Comparison of ENCODE assay signal across 15 mouse cellular contexts in the genomic region with DNA sequence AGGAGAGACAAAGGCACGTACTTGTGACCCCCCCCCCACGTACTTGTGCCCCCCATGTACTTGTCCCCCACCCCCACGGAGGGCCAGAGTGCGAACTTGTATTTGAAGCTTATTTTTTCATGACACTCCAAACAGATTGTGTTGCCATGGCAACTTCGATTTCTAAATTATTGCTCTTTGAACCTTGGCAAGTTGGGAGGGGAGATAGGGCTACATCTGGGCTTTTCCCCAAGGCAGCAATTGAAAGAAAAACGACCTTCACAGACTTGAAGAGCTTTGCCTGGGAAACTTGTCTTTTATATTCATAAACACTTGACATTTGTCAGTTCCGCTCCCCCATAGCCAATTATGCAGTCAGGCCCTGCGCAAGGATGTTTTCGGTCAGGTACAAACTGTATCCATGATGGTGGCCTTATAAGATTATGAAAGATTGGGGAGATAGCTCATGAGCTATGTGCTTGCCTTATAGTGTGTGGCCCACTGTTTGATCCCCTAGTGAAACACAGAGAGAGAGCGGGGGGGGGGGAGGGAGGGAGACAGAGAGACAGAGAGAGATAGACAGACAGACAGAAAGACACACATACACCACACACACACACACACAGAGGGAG. TPM values are rescaled to one million over a fixed set of nuclear protein-coding genes. Genes with fewer than 3 reads are reported as not detected.
DNase-seq lines count a peak whose midpoint lies in the region; ATAC-seq and TF ChIP-seq lines count a peak whose summit lies in the region.
"Had no signal": no experiment of that assay in that cellular context is flagged by ENCODE, and none has a peak within 500 bp of the region (broad histone marks: within the 10 kb centered on the region; RNA-seq: fewer than 3 reads in every experiment).

No protein-coding gene starts in this region.

- H3K9ac ChIP-seq in forebrain, embryonic 14.5 days (ENCODE audit: low read length) = no peak overlapping the region
- H3K9ac ChIP-seq in forebrain, embryonic 16.5 days (replicated peaks; ENCODE audit: low read depth, low read length) = no peak overlapping the region
- H3K9ac ChIP-seq in midbrain, embryonic 12.5 days (replicated peaks) = no peak overlapping the region
- H3K9ac ChIP-seq: embryonic facial prominence, embryonic 12.5 days; kidney, embryonic 15.5 days; limb, embryonic 15.5 days had no signal

- 39% methylated on average over 10 of the region's 10 CpGs for WGBS in forebrain, embryonic 14.5 days
- 42% methylated on average over 9 of the region's 10 CpGs for WGBS in forebrain, embryonic 16.5 days
- WGBS in midbrain, embryonic 12.5 days = 40% methylated on average over 10 of the region's 10 CpGs
- WGBS in cerebellum, adult 2 months = 52% methylated on average over 10 of the region's 10 CpGs

- TF ChIP-seq CTCF in cerebellum, adult 2 months (IDR thresholded peaks at IDR 0.05; ENCODE audit: borderline replicate concordance, insufficient read depth, low read depth, low read length) = no peak

- no peak for TF ChIP-seq POLR2A in cerebellum, adult 2 months (IDR thresholded peaks at IDR 0.05; ENCODE audit: borderline replicate concordance, insufficient read depth, low read length)

- H3K9me3 ChIP-seq in forebrain, embryonic 14.5 days (replicated peaks; ENCODE audit: control insufficient read depth, low read length) = no peaks in the 10 kb centered on the region
- no peaks in the 10 kb centered on the region for H3K9me3 ChIP-seq in forebrain, embryonic 16.5 days (ENCODE audit: control insufficient read depth, low read length)
- no peaks in the 10 kb centered on the region for H3K9me3 ChIP-seq in midbrain, embryonic 12.5 days
- H3K9me3 ChIP-seq: embryonic facial prominence, embryonic 12.5 days; kidney, embryonic 15.5 days; limb, embryonic 15.5 days; megakaryocyte, embryonic 14.5 days had no signal

- DNase-seq in forebrain, embryonic 14.5 days (ENCODE audit: low spot score) = peak; percentile 41
- peak; percentile 45 for DNase-seq in ovary, adult 18-20 months (ENCODE audit: low spot score)
- no peak for DNase-seq in ovary, postnatal 36 days (ENCODE audit: low spot score)
- DNase-seq in cerebellum, adult 2 months = no peak
- no peak for DNase-seq in right cerebral cortex, postnatal 14 days
- DNase-seq: adrenal gland, postnatal 25 days; cerebellum, adult 11-12 months; thymus, adult 2 months had no signal

- H3K4me3 ChIP-seq in forebrain, embryonic 14.5 days (ENCODE audit: low read depth, low read length) = no peak overlapping the region
- no peak overlapping the region for H3K4me3 ChIP-seq in forebrain, embryonic 16.5 days (replicated peaks; ENCODE audit: low read length)
- no peak overlapping the region for H3K4me3 ChIP-seq in midbrain, embryonic 12.5 days
- H3K4me3 ChIP-seq in cerebellum, adult 2 months (replicated peaks; ENCODE audit: insufficient read depth, low read depth, low read length) = no peak overlapping the region
- H3K4me3 ChIP-seq: embryonic facial prominence, embryonic 12.5 days; kidney, embryonic 15.5 days; limb, embryonic 15.5 days; megakaryocyte, embryonic 14.5 days had no signal

- H3K4me2 ChIP-seq in forebrain, embryonic 14.5 days (ENCODE audit: low read length) = no peak overlapping the region
- H3K4me2 ChIP-seq in forebrain, embryonic 16.5 days (ENCODE audit: low read length) = no peak overlapping the region
- H3K4me2 ChIP-seq in midbrain, embryonic 12.5 days (replicated peaks) = no peak overlapping the region; the same call in 1 of the 2 replicates
- H3K4me2 ChIP-seq: embryonic facial prominence, embryonic 12.5 days; kidney, embryonic 15.5 days; limb, embryonic 15.5 days had no signal

- no peak for ATAC-seq in forebrain, embryonic 14.5 days
- no peak for ATAC-seq in forebrain, embryonic 16.5 days
- ATAC-seq in midbrain, embryonic 12.5 days (ENCODE audit: low FRiP score, low read depth) = peak; percentile 44; the same call in 1 of the 2 replicates
- ATAC-seq in megakaryocyte-erythroid progenitor cell, adult 5-6 weeks (replicated peaks; ENCODE audit: low FRiP score, low TSS enrichment, poor library complexity, severe bottlenecking) = no peak

- H3K27me3 ChIP-seq in forebrain, embryonic 14.5 days (replicated peaks; ENCODE audit: control insufficient read depth, insufficient read depth, low read length) = no peaks in the 10 kb centered on the region
- H3K27me3 ChIP-seq in forebrain, embryonic 16.5 days (replicated peaks; ENCODE audit: control insufficient read depth, insufficient read depth, low read length) = no peaks in the 10 kb centered on the region
- no peaks in the 10 kb centered on the region for H3K27me3 ChIP-seq in midbrain, embryonic 12.5 days
- no peaks in the 10 kb centered on the region for H3K27me3 ChIP-seq in cerebellum, adult 2 months (ENCODE audit: control insufficient read depth, insufficient read depth, low read length)
- H3K27me3 ChIP-seq: embryonic facial prominence, embryonic 12.5 days; kidney, embryonic 15.5 days; limb, embryonic 15.5 days had no signal

- no peaks in the 10 kb centered on the region for H3K4me1 ChIP-seq in forebrain, embryonic 14.5 days (ENCODE audit: control insufficient read depth, insufficient read depth, low read length)
- H3K4me1 ChIP-seq in forebrain, embryonic 16.5 days (replicated peaks; ENCODE audit: control insufficient read depth, insufficient read depth, low read length) = peaks cover 17% of the 10 kb centered on the region
- H3K4me1 ChIP-seq in midbrain, embryonic 12.5 days = peaks cover 13% of the 10 kb centered on the region
- H3K4me1 ChIP-seq in cerebellum, adult 2 months (ENCODE audit: control insufficient read depth, insufficient read depth, low read length) = no peaks in the 10 kb centered on the region

- H3K36me3 ChIP-seq in forebrain, embryonic 14.5 days (ENCODE audit: control insufficient read depth, insufficient read depth, low read length) = no peaks in the 10 kb centered on the region
- H3K36me3 ChIP-seq in forebrain, embryonic 16.5 days (ENCODE audit: control insufficient read depth, insufficient read depth) = no peaks in the 10 kb centered on the region
- no peaks in the 10 kb centered on the region for H3K36me3 ChIP-seq in midbrain, embryonic 12.5 days
- H3K36me3 ChIP-seq: embryonic facial prominence, embryonic 12.5 days; kidney, embryonic 15.5 days; limb, embryonic 15.5 days had no signal

- H3K27ac ChIP-seq in forebrain, embryonic 14.5 days (ENCODE audit: low read depth, low read length) = no peak overlapping the region
- no peak overlapping the region for H3K27ac ChIP-seq in forebrain, embryonic 16.5 days (ENCODE audit: low read length)
- H3K27ac ChIP-seq in midbrain, embryonic 12.5 days (replicated peaks) = 0 out of 2 replicates have a peak overlapping the region, but pooled peaks have one; percentile 12
- H3K27ac ChIP-seq in cerebellum, adult 2 months (ENCODE audit: insufficient read depth, low read length) = no peak overlapping the region
- H3K27ac ChIP-seq: embryonic facial prominence, embryonic 12.5 days; kidney, embryonic 15.5 days; limb, embryonic 15.5 days had no signal

RNA-seq across cellular contexts. Expression of gene Echdc3, which starts 16.4 kb away (rescaled TPM):
- polyA plus RNA-seq in forebrain, embryonic 14.5 days (2014; fragmentation: Nextera tagmentation; extraction: Ambion mirVana) = 1.3 and 1.4 TPM in 2 replicates
- polyA plus RNA-seq in forebrain, embryonic 16.5 days (2015; fragmentation: Nextera tagmentation; extraction: Ambion mirVana) = 0.51 and 0.82 TPM in 2 replicates
- polyA plus RNA-seq in midbrain, embryonic 12.5 days (2016; fragmentation: Nextera tagmentation; extraction: Ambion mirVana) = 2.7 and 2.9 TPM in 2 replicates
- 3.1 and 3.3 TPM in 2 replicates for polyA plus RNA-seq in cerebellum, adult 2 months (2012; rRNA removed)
- 1.9 TPM in 1 of 2 replicates, not detected in the other for total RNA-seq in megakaryocyte-erythroid progenitor cell, adult 5-6 weeks (2014; fragmentation: Nextera tagmentation)
- total RNA-seq in megakaryocyte-erythroid progenitor cell, adult 5-6 weeks (2017) = 0.15 TPM in 1 of 2 replicates, not detected in the other

Comparison
In these comparisons a context has a peak if more than half of its experiments do, and no peak if none do; other contexts are left out.
1. DNase-seq: peak in forebrain, embryonic 14.5 days (single experiment) and ovary, adult 18-20 months (single experiment); none in ovary, postnatal 36 days (single experiment), cerebellum, adult 2 months (0 of 2) and right cerebral cortex, postnatal 14 days (single experiment).